Mouse (Mus musculus) liver, embryonic 14.5 days (tissue): ENCODE data around the gene Chrnb2.

Experiments
- CTCF ChIP-seq: IDR thresholded peaks from 2 replicates; pipeline ENCODE4 v1.5.1; 2016; ENCODE audit warnings: antibody characterized with exemption, low read depth, control low read depth
- EP300 ChIP-seq: IDR thresholded peaks from 2 replicates; pipeline ENCODE4 v1.6.1; 2016; ENCODE audit warnings: antibody characterized with exemption, low read depth

GRCm38 (mm10) chr3:89801507-89801847 lies 37.0 kb upstream of the Chrnb2 start:
- TF ChIP-seq EP300 (no peak), CTCF (no peak)
